Mouse (Mus musculus) left cerebral cortex, adult 9 months (tissue): ENCODE measurements around the gene Cntn1.
A peak's percentile ranks its signal among the peaks of the same experiment; 100 is the strongest.
"Not testable (repeated sequence)": the region's sequence is repeated elsewhere in the genome, so short reads cannot be mapped to it uniquely, and the experiment has no call there.

Experiments used
- DNase-seq, 2 experiments: peaks; one replicate each; pipeline ENCODE4 v3.0.0; 2022; ENCODE audit warnings: low spot score in 2 of 2

The Cntn1 gene

GRCm38 (mm10) chr15:92268741-92269322, 217.9 kb downstream of the Cntn1 start:
- DNase-seq: no peak

DNA sequence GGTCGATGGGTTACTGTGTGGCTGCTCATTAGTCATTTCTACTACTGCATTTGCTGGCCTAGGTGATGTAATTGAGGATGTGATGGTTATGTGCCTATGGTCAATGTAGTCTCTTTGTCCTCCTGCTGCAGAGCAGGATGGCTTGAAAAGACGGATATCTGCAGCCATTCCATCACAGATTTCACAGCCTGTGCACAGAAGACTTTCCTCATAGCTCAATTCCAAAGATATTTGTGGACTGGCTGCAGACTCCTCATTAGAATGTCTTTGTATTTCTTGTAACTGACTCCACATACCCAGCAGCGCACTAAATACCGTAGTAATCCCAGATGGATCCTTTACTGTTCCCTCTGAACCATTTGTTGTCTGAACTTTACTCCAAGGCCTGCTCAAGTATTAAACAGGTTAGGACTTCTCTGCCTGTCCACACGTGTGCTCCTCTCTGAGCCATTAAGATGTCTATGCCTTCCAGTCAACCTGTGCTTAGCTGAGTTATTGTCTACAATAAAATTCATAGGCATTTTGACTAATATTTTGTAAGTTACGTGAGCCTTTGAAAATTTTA, 220.9 kb downstream of the Cntn1 start:
- no peak for DNase-seq

GRCm38 (mm10) chr15:92276826-92277225, 225.9 kb downstream of the Cntn1 start:
- peak in 1 of 2 experiments; percentile 25 for DNase-seq

DNA sequence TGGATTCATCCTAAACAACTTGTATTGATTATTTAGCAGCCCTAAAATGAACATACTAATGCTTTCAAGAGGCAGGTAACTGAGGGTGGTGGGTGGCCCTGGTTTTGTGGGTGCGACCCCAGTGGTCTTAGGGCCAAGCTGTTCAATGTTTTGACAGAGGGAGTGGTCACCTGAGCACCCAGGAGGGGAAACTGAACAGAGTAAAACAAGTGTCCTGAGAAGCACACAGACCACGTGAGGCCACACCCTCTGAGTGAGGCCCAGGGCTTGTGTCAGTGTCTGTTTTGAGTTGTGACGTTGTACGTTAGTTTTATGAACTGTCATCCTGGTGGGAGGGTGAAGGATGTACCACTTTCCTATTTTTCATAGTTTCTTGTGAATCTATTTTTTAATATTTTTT, 227.0 kb downstream of the Cntn1 start:
- no peak for DNase-seq

DNA sequence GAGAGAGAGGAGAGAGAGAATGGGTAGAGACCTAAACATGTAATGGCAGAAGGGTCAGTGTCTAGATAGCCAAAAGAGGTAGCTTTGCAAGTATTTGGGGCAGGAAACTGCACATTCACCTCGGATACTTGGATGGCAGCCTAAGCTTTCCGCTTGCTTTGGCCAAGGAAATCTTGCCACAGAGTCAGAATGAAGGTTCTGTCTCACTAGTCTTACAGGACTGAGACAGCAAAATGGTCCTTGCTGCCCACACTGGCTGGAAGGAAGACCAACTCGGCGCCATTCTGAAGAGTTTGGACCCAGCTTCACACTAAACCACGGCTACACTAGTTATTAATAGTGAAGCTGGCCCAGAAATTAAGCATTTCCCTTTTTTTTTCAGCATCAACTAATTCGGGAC, 230.0 kb downstream of the Cntn1 start:
- no peak for DNase-seq

DNA sequence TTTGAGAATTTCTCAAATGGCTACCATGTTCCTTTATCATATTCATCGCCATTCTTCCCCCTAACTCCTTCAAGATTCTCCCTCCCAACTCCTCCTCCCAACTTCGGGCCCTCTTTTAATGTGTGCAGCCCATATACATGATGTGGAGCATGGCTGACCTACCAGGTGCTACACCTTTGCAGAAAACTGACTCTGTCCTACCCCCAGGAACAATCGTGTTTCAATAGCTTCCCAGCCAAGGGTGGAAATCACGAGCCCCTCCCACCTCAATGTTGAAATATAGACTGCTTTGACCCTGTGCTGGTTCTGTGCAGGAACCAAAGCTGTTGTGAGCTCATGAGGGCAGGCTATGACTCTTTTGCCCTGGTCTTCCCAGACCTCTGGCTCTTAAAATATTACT, 236.7 kb downstream of the Cntn1 start:
- no peak for DNase-seq

DNA sequence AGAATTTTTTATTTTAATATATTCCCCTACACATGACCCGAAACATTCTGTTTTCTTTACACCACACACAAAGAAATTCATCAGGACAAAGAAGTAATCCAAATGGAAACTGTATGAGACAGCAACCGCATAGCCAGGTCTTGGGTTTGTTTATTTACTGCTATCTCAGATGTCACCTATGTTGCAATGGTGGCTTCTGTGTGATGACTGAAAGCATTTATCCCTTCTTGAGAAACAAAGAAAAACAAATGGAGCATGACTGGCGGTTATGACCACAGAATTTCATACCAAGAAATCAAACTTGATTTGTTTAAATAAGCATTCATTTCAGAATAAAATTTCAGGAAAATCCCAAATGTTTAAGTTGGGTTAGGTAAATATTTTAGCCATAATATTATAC, 245.5 kb downstream of the Cntn1 start:
- DNase-seq: no peak

- peak in 1 of 2 experiments; percentile 59 for DNase-seq
Observed at GRCm38 (mm10) chr15:92302796-92303195, 251.8 kb downstream of the Cntn1 start.

- DNase-seq: no peak
Observed at GRCm38 (mm10) chr15:92304221-92304620, 253.3 kb downstream of the Cntn1 start.

- peak in 1 of 2 experiments; percentile 25 for DNase-seq
Observed at GRCm38 (mm10) chr15:92321959-92322358, 271.0 kb downstream of the Cntn1 start.

GRCm38 (mm10) chr15:92327111-92327510, 276.1 kb downstream of the Cntn1 start:
- no peak for DNase-seq

GRCm38 (mm10) chr15:92340253-92340652, 289.3 kb downstream of the Cntn1 start:
- DNase-seq: no peak

- DNase-seq: no peak
Observed at GRCm38 (mm10) chr15:92341424-92341823, 290.5 kb downstream of the Cntn1 start.

- DNase-seq: no peak
Observed at GRCm38 (mm10) chr15:92344136-92344869, 293.3 kb downstream of the Cntn1 start.

DNA sequence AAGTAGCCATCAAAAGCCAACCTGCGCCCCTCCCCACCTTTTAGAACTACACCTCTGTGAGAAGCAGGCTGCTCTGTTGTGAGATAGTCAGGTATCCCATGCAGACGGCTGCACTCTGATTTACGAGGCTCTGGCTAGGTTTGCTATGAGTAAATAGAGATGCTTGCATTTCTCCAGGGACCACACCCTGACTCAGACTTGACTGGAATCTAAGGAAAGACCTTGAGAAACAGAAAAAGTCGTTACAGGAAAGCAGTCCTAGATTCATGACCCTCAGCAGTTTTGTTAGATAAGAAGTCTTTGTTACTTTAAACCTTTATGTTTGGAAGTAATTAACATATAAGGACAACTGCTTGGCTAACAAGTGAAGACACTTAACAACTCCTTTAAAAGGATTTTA, 296.5 kb downstream of the Cntn1 start:
- DNase-seq: no peak

DNA sequence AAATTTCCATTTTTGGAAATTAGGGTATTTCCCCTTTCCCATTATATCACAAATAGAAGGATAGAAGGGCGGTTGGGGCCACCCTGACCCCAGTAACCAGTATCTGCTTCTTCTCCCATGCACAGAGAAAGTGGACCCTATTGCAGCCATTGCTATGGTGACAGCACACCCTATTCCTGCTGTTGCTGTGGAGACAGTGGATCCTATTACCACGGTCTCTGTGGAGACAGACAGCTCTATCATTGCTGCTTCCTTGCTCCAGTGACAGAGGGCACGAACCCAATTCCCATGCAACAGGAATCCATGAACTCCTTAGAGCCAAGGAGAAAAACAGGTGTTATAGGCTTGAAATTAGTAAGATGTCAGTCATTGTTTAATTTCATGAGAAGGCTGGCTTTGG, 296.9 kb downstream of the Cntn1 start:
- DNase-seq: peak in 1 of 2 experiments; percentile 12

GRCm38 (mm10) chr15:92348453-92348852, 297.5 kb downstream of the Cntn1 start:
- DNase-seq: not testable (repeated sequence)

GRCm38 (mm10) chr15:92364153-92364552, 313.2 kb downstream of the Cntn1 start:
- no peak for DNase-seq

DNA sequence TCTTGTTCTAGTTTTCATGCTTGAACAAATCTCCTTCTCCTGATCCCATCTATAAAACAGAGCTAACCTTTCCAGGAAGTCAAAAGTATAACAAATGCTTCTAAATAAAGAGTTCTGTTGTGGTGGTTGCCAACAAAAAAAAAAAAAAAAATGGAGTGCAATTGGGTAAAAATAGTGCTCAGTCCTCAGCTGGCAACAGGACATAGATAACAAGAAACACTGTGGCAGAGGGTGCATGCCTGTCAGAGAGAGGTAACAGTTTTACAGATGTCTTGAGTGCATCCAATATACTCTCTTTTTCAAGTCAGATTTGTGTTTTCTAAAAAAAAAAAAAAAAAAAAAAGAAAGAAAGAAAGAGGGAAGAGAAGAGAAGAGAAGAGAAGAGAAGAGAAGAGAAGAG, 313.6 kb downstream of the Cntn1 start:
- DNase-seq: no peak
